Mouse (Mus musculus) heart, adult 2 months (tissue): Measurements from ENCODE around the gene Synpr.

Source experiments
- EP300 ChIP-seq: fragments of 200-500 bp; IDR thresholded peaks from 2 replicates; pipeline ENCODE4 v1.6.1; 2011; ENCODE audit warnings: low read depth, low read length, control low read depth; ENCODE audit not compliant: insufficient read depth
- POLR2A ChIP-seq: fragments of 200-500 bp; IDR thresholded peaks from 2 replicates; pipeline ENCODE4 v1.6.1; 2011; ENCODE audit warnings: mild to moderate bottlenecking, low read depth, low read length, control low read depth; ENCODE audit not compliant: insufficient read depth

- no peak for TF ChIP-seq POLR2A
- no peak for TF ChIP-seq EP300
Observed at GRCm38 (mm10) chr14:13593321-13593940, 308.9 kb downstream of the Synpr start.
